Mouse (Mus musculus): ENCODE results near the gene Limch1. TPM values are rescaled to one million over a fixed set of nuclear protein-coding genes. Genes with fewer than 3 reads are reported as not detected.

The Limch1 gene
- polyA plus RNA-seq, 1 experiment = 23.9 TPM

- TF ChIP-seq CTCF (IDR thresholded peaks at IDR 0.05; ENCODE audit: control insufficient read depth, insufficient read depth, insufficient replicate concordance, low read depth, low read length) = no peak
- TF ChIP-seq POLR2A (IDR thresholded peaks at IDR 0.05; ENCODE audit: control insufficient read depth, low read depth, low read length) = no peak
- Histone ChIP-seq H3K27me3 (ENCODE audit: control insufficient read depth, insufficient read depth, low read length) (no peaks in the 10 kb centered on the region), H3K4me1 (ENCODE audit: control insufficient read depth, insufficient read depth, low read length) (no peaks in the 10 kb centered on the region), H3K4me3 (ENCODE audit: control insufficient read depth, low read depth, low read length) (no peak overlapping the region), H3K36me3 (ENCODE audit: control insufficient read depth, insufficient read depth, low read length) (no peaks in the 10 kb centered on the region), H3K27ac (ENCODE audit: control insufficient read depth, insufficient read depth, low read depth, low read length) (no peak overlapping the region)
These were observed 337.5 kb downstream of the Limch1 start for GRCm38 (mm10) chr5:67083117-67083516.

GRCm38 (mm10) chr5:67090856-67091255, 345.2 kb downstream of the Limch1 start:
- H3K27ac ChIP-seq (ENCODE audit: control insufficient read depth, insufficient read depth, low read depth, low read length) = no peak overlapping the region
- no peaks in the 10 kb centered on the region; the same call in 1 of the 2 replicates for H3K27me3 ChIP-seq (ENCODE audit: control insufficient read depth, insufficient read depth, low read length)
- no peaks in the 10 kb centered on the region for H3K36me3 ChIP-seq (ENCODE audit: control insufficient read depth, insufficient read depth, low read length)
- H3K4me3 ChIP-seq (ENCODE audit: control insufficient read depth, low read depth, low read length) = no peak overlapping the region
- TF ChIP-seq POLR2A (IDR thresholded peaks at IDR 0.05; ENCODE audit: control insufficient read depth, low read depth, low read length) (no peak), CTCF (IDR thresholded peaks at IDR 0.05; ENCODE audit: control insufficient read depth, insufficient read depth, insufficient replicate concordance, low read depth, low read length) (no peak)
- H3K4me1 ChIP-seq (ENCODE audit: control insufficient read depth, insufficient read depth, low read length) = peaks cover 3% of the 10 kb centered on the region

GRCm38 (mm10) chr5:67091766-67092165, 346.1 kb downstream of the Limch1 start:
- peaks cover 4% of the 10 kb centered on the region; the same call in 1 of the 2 replicates for H3K27me3 ChIP-seq (ENCODE audit: control insufficient read depth, insufficient read depth, low read length)
- no peaks in the 10 kb centered on the region for H3K36me3 ChIP-seq (ENCODE audit: control insufficient read depth, insufficient read depth, low read length)
- TF ChIP-seq CTCF (IDR thresholded peaks at IDR 0.05; ENCODE audit: control insufficient read depth, insufficient read depth, insufficient replicate concordance, low read depth, low read length) = no peak
- H3K27ac ChIP-seq (ENCODE audit: control insufficient read depth, insufficient read depth, low read depth, low read length) = no peak overlapping the region
- no peak overlapping the region for H3K4me3 ChIP-seq (ENCODE audit: control insufficient read depth, low read depth, low read length)
- H3K4me1 ChIP-seq (ENCODE audit: control insufficient read depth, insufficient read depth, low read length) = peaks cover 7% of the 10 kb centered on the region

GRCm38 (mm10) chr5:67093991-67094390, 348.4 kb downstream of the Limch1 start:
- peaks cover 12% of the 10 kb centered on the region for H3K27me3 ChIP-seq (ENCODE audit: control insufficient read depth, insufficient read depth, low read length)
- H3K27ac ChIP-seq (ENCODE audit: control insufficient read depth, insufficient read depth, low read depth, low read length) = no peak overlapping the region
- H3K4me3 ChIP-seq (ENCODE audit: control insufficient read depth, low read depth, low read length) = no peak overlapping the region
- H3K4me1 ChIP-seq (ENCODE audit: control insufficient read depth, insufficient read depth, low read length) = peaks cover 7% of the 10 kb centered on the region
- no peak for TF ChIP-seq CTCF (IDR thresholded peaks at IDR 0.05; ENCODE audit: control insufficient read depth, insufficient read depth, insufficient replicate concordance, low read depth, low read length)
- TF ChIP-seq POLR2A (IDR thresholded peaks at IDR 0.05; ENCODE audit: control insufficient read depth, low read depth, low read length) = no peak
- no peaks in the 10 kb centered on the region for H3K36me3 ChIP-seq (ENCODE audit: control insufficient read depth, insufficient read depth, low read length)

GRCm38 (mm10) chr5:67095153-67095552, 349.5 kb downstream of the Limch1 start:
- Histone ChIP-seq H3K4me1 (ENCODE audit: control insufficient read depth, insufficient read depth, low read length) (peaks cover 7% of the 10 kb centered on the region), H3K27me3 (ENCODE audit: control insufficient read depth, insufficient read depth, low read length) (peaks cover 14% of the 10 kb centered on the region), H3K4me3 (ENCODE audit: control insufficient read depth, low read depth, low read length) (peak overlapping the region; percentile 2; the same call in 1 of the 2 replicates), H3K36me3 (ENCODE audit: control insufficient read depth, insufficient read depth, low read length) (no peaks in the 10 kb centered on the region), H3K27ac (ENCODE audit: control insufficient read depth, insufficient read depth, low read depth, low read length) (no peak overlapping the region)
- TF ChIP-seq CTCF (IDR thresholded peaks at IDR 0.05; ENCODE audit: control insufficient read depth, insufficient read depth, insufficient replicate concordance, low read depth, low read length) (no peak), POLR2A (IDR thresholded peaks at IDR 0.05; ENCODE audit: control insufficient read depth, low read depth, low read length) (no peak)

- Histone ChIP-seq H3K4me3 (ENCODE audit: control insufficient read depth, low read depth, low read length) (peak overlapping the region; percentile 20; the same call in 1 of the 2 replicates), H3K36me3 (ENCODE audit: control insufficient read depth, insufficient read depth, low read length) (no peaks in the 10 kb centered on the region), H3K27ac (ENCODE audit: control insufficient read depth, insufficient read depth, low read depth, low read length) (no peak overlapping the region), H3K27me3 (ENCODE audit: control insufficient read depth, insufficient read depth, low read length) (peaks cover 14% of the 10 kb centered on the region), H3K4me1 (ENCODE audit: control insufficient read depth, insufficient read depth, low read length) (peaks cover 7% of the 10 kb centered on the region)
- TF ChIP-seq CTCF (IDR thresholded peaks at IDR 0.05; ENCODE audit: control insufficient read depth, insufficient read depth, insufficient replicate concordance, low read depth, low read length) (no peak), POLR2A (IDR thresholded peaks at IDR 0.05; ENCODE audit: control insufficient read depth, low read depth, low read length) (no peak)
These were observed 350.2 kb downstream of the Limch1 start for GRCm38 (mm10) chr5:67095651-67096377.

- Histone ChIP-seq H3K27ac (ENCODE audit: control insufficient read depth, insufficient read depth, low read depth, low read length) (no peak overlapping the region), H3K36me3 (ENCODE audit: control insufficient read depth, insufficient read depth, low read length) (no peaks in the 10 kb centered on the region), H3K27me3 (ENCODE audit: control insufficient read depth, insufficient read depth, low read length) (peaks cover 14% of the 10 kb centered on the region), H3K4me3 (ENCODE audit: control insufficient read depth, low read depth, low read length) (peak overlapping the region; percentile 20), H3K4me1 (ENCODE audit: control insufficient read depth, insufficient read depth, low read length) (peaks cover 7% of the 10 kb centered on the region)
- TF ChIP-seq CTCF (IDR thresholded peaks at IDR 0.05; ENCODE audit: control insufficient read depth, insufficient read depth, insufficient replicate concordance, low read depth, low read length) = no peak
- no peak for TF ChIP-seq POLR2A (IDR thresholded peaks at IDR 0.05; ENCODE audit: control insufficient read depth, low read depth, low read length)
These were observed 350.7 kb downstream of the Limch1 start for GRCm38 (mm10) chr5:67096378-67096771.
